ENCODE assay signal across 8 mouse cellular contexts in the genomic region with DNA sequence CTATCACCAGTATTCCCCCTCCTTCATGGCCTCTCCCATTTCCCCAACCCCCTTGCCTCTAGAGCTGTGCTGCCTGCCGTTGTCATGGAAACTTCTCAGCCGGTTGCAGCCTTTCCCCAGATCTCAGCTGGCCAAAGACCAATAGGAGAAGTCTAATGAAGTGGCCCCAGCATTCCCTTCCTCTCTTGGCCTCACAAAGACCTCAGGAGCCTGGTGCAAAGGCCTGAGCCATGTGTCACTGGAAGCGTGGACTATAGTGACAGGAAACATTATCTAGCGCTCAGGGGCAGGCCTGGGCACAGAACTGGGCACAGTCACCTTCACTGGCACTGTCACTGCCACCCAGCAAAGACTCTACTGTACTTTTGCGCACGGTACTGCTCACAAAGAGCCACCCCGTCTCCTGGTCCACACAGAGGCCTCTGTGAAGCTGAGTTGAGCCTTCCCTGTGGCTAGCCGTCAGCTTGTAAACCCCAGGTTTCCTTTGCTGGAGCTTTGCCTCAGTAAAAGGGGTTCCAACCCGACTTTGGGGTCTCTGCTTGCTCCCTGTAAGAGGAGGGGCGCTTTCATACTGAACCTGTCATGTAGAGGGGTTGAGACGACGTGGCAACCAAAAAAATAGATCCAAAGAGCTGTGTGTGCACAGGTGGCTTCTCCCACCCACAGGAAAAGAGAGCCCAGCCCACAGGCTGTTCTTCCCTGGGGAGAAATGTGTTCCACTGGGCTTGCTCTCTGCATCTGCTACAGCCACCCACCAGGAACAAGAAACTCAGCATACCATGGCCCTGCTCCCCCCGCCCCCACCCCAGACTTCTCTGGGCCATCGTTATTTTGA.
DNase-seq lines count a peak whose midpoint lies in the region; ATAC-seq lines count a peak whose summit lies in the region.

No protein-coding gene starts in this region.

- peak overlapping the region; percentile 22; the same call in 1 of the 2 replicates for H3K9ac ChIP-seq in forebrain, embryonic 12.5 days
- peak overlapping the region; percentile 28; the same call in 1 of the 2 replicates for H3K9ac ChIP-seq in midbrain, embryonic 16.5 days (ENCODE audit: low read depth, low read length)

- 36% methylated on average over 14 of the region's 14 CpGs for WGBS in forebrain, embryonic 12.5 days
- 29% methylated on average over 14 of the region's 14 CpGs for WGBS in midbrain, embryonic 16.5 days

- no peaks in the 10 kb centered on the region for H3K9me3 ChIP-seq in forebrain, embryonic 12.5 days
- no peaks in the 10 kb centered on the region for H3K9me3 ChIP-seq in midbrain, embryonic 16.5 days (replicated peaks; ENCODE audit: control insufficient read depth, low read length, poor library complexity, severe bottlenecking)

- ATAC-seq in forebrain, embryonic 12.5 days (ENCODE audit: low FRiP score) = peak; percentile 91
- ATAC-seq in midbrain, embryonic 16.5 days = peak; percentile 93

- no peak overlapping the region for H3K4me3 ChIP-seq in forebrain, embryonic 12.5 days (replicated peaks)
- no peak overlapping the region for H3K4me3 ChIP-seq in midbrain, embryonic 16.5 days (ENCODE audit: low read depth, low read length)

- H3K27me3 ChIP-seq in forebrain, embryonic 12.5 days = peaks cover 3% of the 10 kb centered on the region; the same call in 1 of the 2 replicates
- H3K27me3 ChIP-seq in midbrain, embryonic 16.5 days (ENCODE audit: control insufficient read depth, insufficient read depth, low read depth, low read length) = no peaks in the 10 kb centered on the region

- H3K4me1 ChIP-seq in forebrain, embryonic 12.5 days = peaks cover 32% of the 10 kb centered on the region
- peaks cover 23% of the 10 kb centered on the region for H3K4me1 ChIP-seq in midbrain, embryonic 16.5 days (ENCODE audit: control insufficient read depth, insufficient read depth, low read length)

- DNase-seq in cerebellum, postnatal 14 days = peak; percentile 43 to 58
- DNase-seq in cerebellum, adult 11 months = no peak
- DNase-seq in layer of hippocampus, adult 9-11 months = peak; percentile 90
- no peak for DNase-seq in c-Kit-positive CD71-positive TER-119-positive erythroid progenitor cells, embryonic 14.5 days (ENCODE audit: low spot score)
- DNase-seq in spleen, postnatal 14 days (ENCODE audit: low spot score in 2 of 2) = no peak
- no peak for DNase-seq in adrenal gland, postnatal 14 days

- no peaks in the 10 kb centered on the region for H3K36me3 ChIP-seq in forebrain, embryonic 12.5 days (replicated peaks)
- H3K36me3 ChIP-seq in midbrain, embryonic 16.5 days (ENCODE audit: control insufficient read depth, insufficient read depth, low read length) = no peaks in the 10 kb centered on the region

- peak overlapping the region; percentile 93 for H3K27ac ChIP-seq in forebrain, embryonic 12.5 days
- H3K27ac ChIP-seq in midbrain, embryonic 16.5 days (ENCODE audit: low read length) = peak overlapping the region; percentile 86

- H3K4me2 ChIP-seq in forebrain, embryonic 12.5 days = peak overlapping the region; percentile 22; the same call in 1 of the 2 replicates
- H3K4me2 ChIP-seq in midbrain, embryonic 16.5 days (ENCODE audit: low read length) = no peak overlapping the region

Comparison
In these comparisons a context has a peak if more than half of its experiments do, and no peak if none do; other contexts are left out.
1. DNase-seq: peak in cerebellum, postnatal 14 days (2 of 2) and layer of hippocampus, adult 9-11 months (single experiment); none in cerebellum, adult 11 months (single experiment), c-Kit-positive CD71-positive TER-119-positive erythroid progenitor cells, embryonic 14.5 days (single experiment), spleen, postnatal 14 days (0 of 2) and adrenal gland, postnatal 14 days (single experiment).